Mouse (Mus musculus) midbrain, embryonic 15.5 days (tissue): ENCODE measurements around the gene Gdf11. TPM values are rescaled to one million over a fixed set of nuclear protein-coding genes. Genes with fewer than 3 reads are reported as not detected.

Experiments used
- ATAC-seq: fragments of 200-750 bp; cut with Nextera tagmentation; replicated peaks from 2 replicates; pipeline ENCODE4 v1.8.0; 2017; ENCODE audit warnings: moderate TSS enrichment
- H3K27ac ChIP-seq: fragments of 300-500 bp; sonication (generic); 2 replicates; pipeline ENCODE4 v1.5.1; 2015; ENCODE audit warnings: mild to moderate bottlenecking, inconsistent platforms
- H3K27me3 ChIP-seq: fragments of 300-500 bp; sonication (generic); replicated peaks from 2 replicates; pipeline ENCODE4 v1.6.1; 2015; ENCODE audit warnings: inconsistent platforms
- H3K36me3 ChIP-seq: fragments of 300-500 bp; sonication (generic); replicated peaks from 2 replicates; pipeline ENCODE4 v1.6.1; 2015; ENCODE audit warnings: inconsistent platforms
- H3K4me1 ChIP-seq: fragments of 300-500 bp; sonication (generic); 2 replicates; pipeline ENCODE4 v1.6.1; 2015; ENCODE audit warnings: inconsistent platforms
- H3K4me2 ChIP-seq: fragments of 300-500 bp; sonication (generic); 2 replicates; pipeline ENCODE4 v1.6.1; 2015; ENCODE audit warnings: inconsistent platforms, mild to moderate bottlenecking, moderate library complexity
- H3K4me3 ChIP-seq: fragments of 300-500 bp; sonication (generic); 2 replicates; pipeline ENCODE4 v1.5.1; 2015; ENCODE audit warnings: mild to moderate bottlenecking, inconsistent platforms
- H3K9ac ChIP-seq: fragments of 300-500 bp; sonication (generic); 2 replicates; pipeline ENCODE4 v1.6.1; 2015; ENCODE audit warnings: mild to moderate bottlenecking, inconsistent platforms
- H3K9me3 ChIP-seq: fragments of 300-500 bp; sonication (generic); 2 replicates; pipeline ENCODE4 v1.6.1; 2016; ENCODE audit warnings: inconsistent platforms
- polyA plus RNA-seq: library from polyadenylated mRNA; unstranded; fragments of >200 nt; fragmentation: Nextera tagmentation; extraction: Ambion mirVana; gene quantifications from 2 replicates; pipeline ENCODE4 v1.2.1, GENCODE M21; 2015

Gdf11 gene
- polyA plus RNA-seq, 1 experiment from 2014 or later: 10.9 TPM

DNA sequence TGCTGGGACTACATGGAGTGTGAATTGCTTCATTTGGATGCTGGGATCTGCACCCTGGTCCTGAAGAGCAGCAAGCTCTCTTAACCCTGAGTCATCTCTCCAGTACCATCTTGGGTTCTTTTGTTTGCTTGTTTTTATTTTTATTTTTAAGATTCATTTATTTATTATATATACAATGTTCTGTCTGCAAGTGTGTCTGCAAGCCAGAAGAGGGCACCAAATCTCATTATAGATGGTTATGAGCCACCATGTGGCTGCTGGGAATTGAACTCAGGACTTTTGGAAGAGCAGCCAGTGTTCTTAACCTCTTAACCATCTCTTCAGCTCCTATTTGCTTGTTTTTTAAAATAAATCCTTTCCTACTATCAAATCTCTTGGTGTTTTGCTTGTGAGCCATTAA lies 54.1 kb downstream of the Gdf11 start:
- no peaks in the 10 kb centered on the region for H3K27me3 ChIP-seq
- H3K36me3 ChIP-seq: peaks cover 37% of the 10 kb centered on the region; the same call in 1 of the 2 replicates
- no peak overlapping the region for H3K27ac ChIP-seq
- no peaks in the 10 kb centered on the region for H3K4me1 ChIP-seq
- no peak overlapping the region for H3K4me3 ChIP-seq
- H3K4me2 ChIP-seq: no peak overlapping the region
- H3K9me3 ChIP-seq: no peaks in the 10 kb centered on the region
- ATAC-seq: no peak
- H3K9ac ChIP-seq: no peak overlapping the region

Other genes starting within 250 kb of the Gdf11 start
- 23.0 and 23.1 TPM in 2 replicates for gene Ikzf4, start 245.7 kb downstream of the Gdf11 start, polyA plus RNA-seq
- gene Suox, start 217.6 kb downstream of the Gdf11 start, polyA plus RNA-seq: 14.3 and 16.7 TPM in 2 replicates
- 122 and 123 TPM in 2 replicates for gene Rab5b, start 195.5 kb downstream of the Gdf11 start, polyA plus RNA-seq
- gene Pmel, start 187.5 kb downstream of the Gdf11 start, polyA plus RNA-seq: 0.54 and 0.88 TPM in 2 replicates
- 15.1 and 18.6 TPM in 2 replicates for gene Cdk2, start 186.7 kb downstream of the Gdf11 start, polyA plus RNA-seq
- gene Dgka, start 146.9 kb downstream of the Gdf11 start, polyA plus RNA-seq: 7.6 and 7.8 TPM in 2 replicates
- 45.8 and 47.6 TPM in 2 replicates for gene Pym1, start 143.8 kb downstream of the Gdf11 start, polyA plus RNA-seq
- gene Mmp19, start 100.8 kb downstream of the Gdf11 start, polyA plus RNA-seq: 0.58 and 0.79 TPM in 2 replicates
- gene Dnajc14, start 87.7 kb downstream of the Gdf11 start, polyA plus RNA-seq: 59.4 and 60.8 TPM in 2 replicates
- 16.0 and 17.6 TPM in 2 replicates for gene Tmem198b, start 87.3 kb downstream of the Gdf11 start, polyA plus RNA-seq
- gene Sarnp, start 74.4 kb downstream of the Gdf11 start, polyA plus RNA-seq: 145 and 155 TPM in 2 replicates
- 21.9 and 22.7 TPM in 2 replicates for gene Ormdl2, start 70.1 kb downstream of the Gdf11 start, polyA plus RNA-seq
- gene Cd63, start 9.3 kb upstream of the Gdf11 start, polyA plus RNA-seq: 154 and 184 TPM in 2 replicates
- 12.9 and 15.4 TPM in 2 replicates for gene Rdh5, start 31.2 kb upstream of the Gdf11 start, polyA plus RNA-seq
- 259 and 262 TPM in 2 replicates for gene Bloc1s1, start 32.3 kb upstream of the Gdf11 start, polyA plus RNA-seq
- gene Itga7, start 42.1 kb upstream of the Gdf11 start, polyA plus RNA-seq: 5.1 and 5.5 TPM in 2 replicates
- gene Mettl7b, start 69.3 kb upstream of the Gdf11 start, polyA plus RNA-seq: not detected in 2 replicates
- gene Olfr9, start 97.7 kb upstream of the Gdf11 start, polyA plus RNA-seq: not detected in 2 replicates
- not detected in 2 replicates for gene Olfr763, start 119.1 kb upstream of the Gdf11 start, polyA plus RNA-seq
- not detected in 2 replicates for gene Olfr764-ps1, start 148.2 kb upstream of the Gdf11 start, polyA plus RNA-seq
- not detected in 2 replicates for gene Olfr765, start 158.3 kb upstream of the Gdf11 start, polyA plus RNA-seq
- not detected in 2 replicates for gene Olfr766-ps1, start 177.3 kb upstream of the Gdf11 start, polyA plus RNA-seq
- gene Olfr767, start 191.2 kb upstream of the Gdf11 start, polyA plus RNA-seq: not detected in 2 replicates
- gene Olfr768, start 207.7 kb upstream of the Gdf11 start, polyA plus RNA-seq: not detected in 2 replicates
- gene Olfr769, start 226.1 kb upstream of the Gdf11 start, polyA plus RNA-seq: not detected in 2 replicates
- gene Olfr770, start 247.3 kb upstream of the Gdf11 start, polyA plus RNA-seq: not detected in 2 replicates